Mouse (Mus musculus) megakaryocyte, embryonic 14.5 days (primary cell): ENCODE measurements at regions not wholly inside any gene's neighbourhood (a gene's known extent, or its start where the extent isn't known, plus 50 kb on each side); places are given as distances from the start of the nearest gene placed in this dataset.

Experiments used
- FLI1 ChIP-seq: IDR thresholded peaks from 2 replicates; pipeline ENCODE4 v1.6.1; 2012; ENCODE audit warnings: low read length, inconsistent platforms, mixed read lengths
- GATA1 ChIP-seq: IDR thresholded peaks from 3 replicates; pipeline ENCODE4 v1.6.1; 2012; ENCODE audit warnings: mixed read lengths, low read length, inconsistent platforms, borderline replicate concordance

DNA sequence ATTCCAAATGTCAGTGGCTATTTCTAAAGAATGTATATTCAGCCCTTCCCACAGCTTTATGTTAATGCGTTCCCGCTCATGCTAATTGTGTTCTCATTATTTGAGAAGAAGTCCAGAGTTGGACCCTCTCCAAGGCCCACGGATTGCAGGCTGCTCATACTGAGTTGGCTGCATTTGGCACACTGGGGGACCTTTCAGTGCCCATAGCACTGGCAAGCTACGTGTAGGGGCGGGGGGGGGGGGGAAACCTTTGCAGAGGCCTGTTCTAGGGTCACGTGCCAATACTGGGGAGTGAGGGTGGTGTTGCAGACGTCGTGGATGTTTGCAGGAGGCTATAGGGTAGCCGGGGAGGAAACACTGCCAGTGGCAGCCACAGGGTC is 225.5 kb upstream of the Atp5g3 start:
- TF ChIP-seq GATA1, result no peak
- no peak for TF ChIP-seq FLI1
